Mouse (Mus musculus): ENCODE results near the gene Adcy6. TPM values are rescaled to one million over a fixed set of nuclear protein-coding genes. Genes with fewer than 3 reads are reported as not detected.

Gene Adcy6
- total RNA-seq (2023), result 37.8 TPM

GRCm38 (mm10) chr15:98609331-98610130 lies at the start of gene Adcy6:
Adcy6 (minus strand) TSS chr15:98610076.

GRCm38 (mm10) chr15:98630540-98630939 lies 20.7 kb upstream of the Adcy6 start, which contains the start of gene Cacnb3:
Cacnb3 (plus strand) TSS chr15:98630840.

GRCm38 (mm10) chr15:98570873-98571538 lies 38.9 kb downstream of the Adcy6 start, which contains the start of the genes Ccnt1 and 4930415O20Rik:
Ccnt1 (minus strand) TSS chr15:98570923.
4930415O20Rik (plus strand) TSS chr15:98571004.

Other genes starting within 250 kb of the Adcy6 start
- gene Olfr283, start 229.1 kb downstream of the Adcy6 start, total RNA-seq (2023), result not detected
- gene Olfr282, start 178.9 kb downstream of the Adcy6 start, total RNA-seq (2023), result not detected
- gene Olfr281, start 157.5 kb downstream of the Adcy6 start, total RNA-seq (2023), result not detected
- gene OR5BS1P, start 140.2 kb downstream of the Adcy6 start, total RNA-seq (2023), result not detected
- not detected for gene Lalba, start 127.4 kb downstream of the Adcy6 start, total RNA-seq (2023)
- gene Olfr279, start 117.7 kb downstream of the Adcy6 start, total RNA-seq (2023), result not detected
- gene Kansl2, start 75.8 kb downstream of the Adcy6 start, total RNA-seq (2023), result 49.4 TPM
- 167 TPM for gene Ccnt1, start 39.2 kb downstream of the Adcy6 start, total RNA-seq (2023)
- gene 4930415O20Rik, start 39.1 kb downstream of the Adcy6 start, total RNA-seq (2023), result not detected
- gene Cacnb3, start 20.8 kb upstream of the Adcy6 start, total RNA-seq (2023), result 1.5 TPM
- 148 TPM for gene Ddx23, start 52.8 kb upstream of the Adcy6 start, total RNA-seq (2023)
- gene Rnd1, start 67.4 kb upstream of the Adcy6 start, total RNA-seq (2023), result 1.2 TPM
- gene Ccdc65, start 98.1 kb upstream of the Adcy6 start, total RNA-seq (2023), result not detected
- 4.2 TPM for gene Fkbp11, start 118.1 kb upstream of the Adcy6 start, total RNA-seq (2023)
- gene Arf3, start 153.1 kb upstream of the Adcy6 start, total RNA-seq (2023), result 85.5 TPM
- 0.56 TPM for gene Wnt10b, start 168.1 kb upstream of the Adcy6 start, total RNA-seq (2023)
- not detected for gene Wnt1, start 179.8 kb upstream of the Adcy6 start, total RNA-seq (2023)
- gene Ddn, start 199.4 kb upstream of the Adcy6 start, total RNA-seq (2023), result 0.23 TPM
- gene Prkag1, start 221.4 kb upstream of the Adcy6 start, total RNA-seq (2023), result 122 TPM

Measured in CD4-positive naive resting alpha-beta T cell, adult 76 days (primary cell).